Mouse (Mus musculus): ENCODE measurements around the gene Usp54.

DNA sequence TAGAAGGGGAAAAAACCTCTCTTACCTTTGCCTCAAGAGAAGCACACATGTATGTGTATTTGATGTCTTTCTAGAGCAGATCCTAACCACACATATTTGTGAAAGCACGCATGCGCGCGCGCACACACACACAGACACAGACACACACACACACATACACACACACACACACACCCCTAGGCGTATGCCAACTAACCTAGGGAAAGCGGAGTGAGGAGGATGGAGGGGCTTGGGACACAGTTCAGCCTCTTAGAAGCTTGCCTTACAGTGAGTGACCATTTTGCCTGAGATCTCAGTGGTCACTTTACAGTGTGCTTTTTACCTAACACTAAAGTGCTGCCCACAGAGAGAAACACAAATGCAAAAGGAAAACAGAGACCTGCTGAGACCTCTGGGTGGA is 18.8 kb upstream of the Usp54 start:
- TF ChIP-seq CTCF (conservative IDR thresholded peaks at IDR 0.05 in 1 of 2, IDR thresholded peaks at IDR 0.05 in 1 of 2; ENCODE audit: low read depth in 2 of 2, low read length in 2 of 2) (no peak), CHD1 (IDR thresholded peaks at IDR 0.05; ENCODE audit: low read depth, low read length) (no peak)

Data from CH12.LX (cell line).